Mouse (Mus musculus): Measurements from ENCODE around the gene Synpo2. TPM values are rescaled to one million over a fixed set of nuclear protein-coding genes. Genes with fewer than 3 reads are reported as not detected.

Synpo2 gene
- polyA plus RNA-seq, 1 experiment from 2014 or later: 1.4 TPM

- no peaks in the 10 kb centered on the region for H3K9me3 ChIP-seq
- H3K36me3 ChIP-seq: no peaks in the 10 kb centered on the region
- ATAC-seq (ENCODE audit: low FRiP score): no peak
- H3K4me3 ChIP-seq: no peak overlapping the region
- no peak overlapping the region for H3K4me2 ChIP-seq
- 76% methylated on average over 19 of the region's 19 CpGs for WGBS
- H3K4me1 ChIP-seq (replicated peaks): no peaks in the 10 kb centered on the region
- no peak overlapping the region for H3K27ac ChIP-seq
- no peak overlapping the region for H3K9ac ChIP-seq
- no peaks in the 10 kb centered on the region for H3K27me3 ChIP-seq
These were observed 59.3 kb downstream of the Synpo2 start for GRCm38 (mm10) chr3:123176366-123177334.

DNA sequence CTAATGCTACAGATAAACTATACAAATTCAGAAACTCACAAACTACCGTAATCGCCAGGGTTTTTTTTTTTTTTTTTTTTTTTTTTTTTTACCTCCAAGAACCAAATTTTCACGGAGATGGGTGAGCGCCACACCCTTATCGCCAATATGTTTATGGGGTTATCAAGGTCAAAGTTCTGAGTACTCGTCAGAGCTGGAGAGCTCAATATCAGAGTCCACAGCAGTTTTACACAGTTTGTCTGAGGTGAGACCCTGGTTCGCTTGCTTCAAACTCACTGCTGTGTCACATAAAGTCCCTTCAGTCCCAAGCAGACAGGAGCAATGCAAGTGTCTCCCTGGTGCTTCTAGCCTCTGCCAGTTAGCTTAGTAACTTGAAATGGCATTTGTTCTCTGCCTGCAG is 60.8 kb downstream of the Synpo2 start:
- H3K27ac ChIP-seq: no peak overlapping the region
- no peaks in the 10 kb centered on the region for H3K4me1 ChIP-seq (replicated peaks)
- H3K9ac ChIP-seq: no peak overlapping the region
- H3K27me3 ChIP-seq: no peaks in the 10 kb centered on the region
- no peak overlapping the region for H3K4me2 ChIP-seq
- 91% methylated on average over 7 of the region's 7 CpGs for WGBS
- no peaks in the 10 kb centered on the region for H3K9me3 ChIP-seq
- ATAC-seq (ENCODE audit: low FRiP score): no peak
- no peaks in the 10 kb centered on the region for H3K36me3 ChIP-seq
- no peak overlapping the region for H3K4me3 ChIP-seq

- no peaks in the 10 kb centered on the region for H3K9me3 ChIP-seq
- no peak overlapping the region for H3K9ac ChIP-seq
- no peak overlapping the region for H3K4me3 ChIP-seq
- H3K36me3 ChIP-seq: no peaks in the 10 kb centered on the region
- H3K27me3 ChIP-seq: no peaks in the 10 kb centered on the region
- no peak for ATAC-seq (ENCODE audit: low FRiP score)
- WGBS: 93% methylated on average over 8 of the region's 8 CpGs
- no peak overlapping the region for H3K4me2 ChIP-seq
- H3K27ac ChIP-seq: no peak overlapping the region
- H3K4me1 ChIP-seq (replicated peaks): no peaks in the 10 kb centered on the region
These were observed 61.6 kb downstream of the Synpo2 start for GRCm38 (mm10) chr3:123174379-123174697.

GRCm38 (mm10) chr3:123173553-123174378 is 62.2 kb downstream of the Synpo2 start:
- H3K4me1 ChIP-seq (replicated peaks): no peaks in the 10 kb centered on the region
- no peak for ATAC-seq (ENCODE audit: low FRiP score)
- no peak overlapping the region for H3K4me3 ChIP-seq
- no peaks in the 10 kb centered on the region for H3K9me3 ChIP-seq
- 81% methylated on average over 21 of the region's 21 CpGs for WGBS
- H3K27me3 ChIP-seq: no peaks in the 10 kb centered on the region
- no peak overlapping the region for H3K9ac ChIP-seq
- H3K36me3 ChIP-seq: no peaks in the 10 kb centered on the region
- H3K4me2 ChIP-seq: no peak overlapping the region
- H3K27ac ChIP-seq: no peak overlapping the region

DNA sequence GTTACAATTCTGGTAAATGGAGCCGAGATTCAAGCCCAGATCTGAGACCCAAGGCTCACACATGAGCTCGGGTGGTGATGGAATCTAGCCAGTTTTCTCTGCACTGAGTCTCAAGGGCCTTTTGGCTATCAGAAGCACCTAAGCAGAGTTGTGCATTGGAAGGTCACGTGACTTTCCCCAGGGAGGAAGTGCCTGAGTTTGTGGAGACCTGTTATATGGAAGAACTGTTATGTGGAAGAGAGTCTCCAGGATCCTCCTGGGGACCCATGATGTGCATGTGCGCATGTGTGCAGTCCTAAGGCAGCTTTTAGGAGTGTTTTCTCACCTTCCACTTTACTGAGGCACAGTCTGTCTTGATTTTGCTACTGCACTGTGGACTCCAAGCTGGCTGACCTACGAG is 63.8 kb downstream of the Synpo2 start:
- no peak for ATAC-seq (ENCODE audit: low FRiP score)
- WGBS: 84% methylated on average over 5 of the region's 5 CpGs
- no peak overlapping the region for H3K4me2 ChIP-seq
- H3K27ac ChIP-seq: no peak overlapping the region
- H3K4me1 ChIP-seq (replicated peaks): no peaks in the 10 kb centered on the region
- H3K27me3 ChIP-seq: no peaks in the 10 kb centered on the region
- H3K36me3 ChIP-seq: no peaks in the 10 kb centered on the region
- H3K4me3 ChIP-seq: no peak overlapping the region
- H3K9ac ChIP-seq: no peak overlapping the region
- no peaks in the 10 kb centered on the region for H3K9me3 ChIP-seq

DNA sequence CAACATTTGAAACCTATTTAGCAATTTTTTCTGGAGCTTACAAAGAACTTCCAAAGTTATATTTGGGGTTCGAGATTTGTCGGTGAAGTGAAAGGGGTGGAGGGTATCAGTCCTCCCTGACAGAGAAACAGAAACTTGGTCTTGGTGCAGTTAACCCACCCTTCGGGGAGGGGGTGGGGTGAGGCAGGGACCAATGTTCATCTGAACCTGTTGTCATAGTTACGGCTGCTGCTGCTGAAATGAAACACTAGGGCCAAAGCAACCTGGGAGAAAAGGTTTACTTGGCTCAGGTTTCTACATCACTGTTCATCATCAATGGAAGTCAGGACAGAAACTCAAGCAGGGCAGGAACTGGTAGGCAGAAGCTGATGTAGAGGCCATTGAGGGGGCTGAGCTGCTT is 66.6 kb downstream of the Synpo2 start:
- Histone ChIP-seq H3K4me2 (no peak overlapping the region), H3K9ac (no peak overlapping the region), H3K27me3 (no peaks in the 10 kb centered on the region), H3K9me3 (no peaks in the 10 kb centered on the region), H3K4me3 (no peak overlapping the region), H3K27ac (no peak overlapping the region), H3K4me1 (replicated peaks) (no peaks in the 10 kb centered on the region), H3K36me3 (no peaks in the 10 kb centered on the region)
- whole genome bisulfite sequencing: 72% methylated on average over 4 of the region's 4 CpGs
- ATAC-seq (ENCODE audit: low FRiP score): no peak

GRCm38 (mm10) chr3:123168815-123169214 is 67.1 kb downstream of the Synpo2 start:
- Histone ChIP-seq H3K4me2 (no peak overlapping the region), H3K9ac (no peak overlapping the region), H3K4me3 (no peak overlapping the region), H3K27me3 (no peaks in the 10 kb centered on the region), H3K27ac (no peak overlapping the region), H3K9me3 (no peaks in the 10 kb centered on the region), H3K4me1 (replicated peaks) (no peaks in the 10 kb centered on the region), H3K36me3 (no peaks in the 10 kb centered on the region)
- no peak for ATAC-seq (ENCODE audit: low FRiP score)
- 11% methylated on average over 5 of the region's 5 CpGs for WGBS

DNA sequence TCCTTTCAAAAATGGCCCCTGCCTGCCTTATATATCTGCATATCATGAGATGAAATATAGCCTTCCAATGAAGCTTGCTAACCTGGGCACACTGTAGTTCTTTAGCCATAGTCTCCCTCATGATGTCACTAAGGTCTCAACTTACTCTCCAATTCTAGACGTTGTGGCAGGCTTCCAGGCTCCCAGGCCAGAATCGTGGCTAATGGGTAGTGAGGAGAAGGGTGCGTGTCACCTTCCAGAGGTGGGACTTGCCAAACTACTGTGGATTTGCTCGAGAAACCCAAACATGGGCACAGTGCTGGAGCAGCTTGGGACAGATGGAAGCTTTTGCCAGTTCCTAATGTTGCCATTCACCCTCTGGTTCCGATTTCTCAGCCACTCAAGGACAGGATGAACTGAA is 69.5 kb downstream of the Synpo2 start:
- no peak for ATAC-seq (ENCODE audit: low FRiP score)
- Histone ChIP-seq H3K9me3 (no peaks in the 10 kb centered on the region), H3K36me3 (no peaks in the 10 kb centered on the region), H3K27me3 (no peaks in the 10 kb centered on the region), H3K9ac (no peak overlapping the region), H3K27ac (no peak overlapping the region), H3K4me3 (no peak overlapping the region), H3K4me1 (replicated peaks) (peaks cover 10% of the 10 kb centered on the region), H3K4me2 (no peak overlapping the region)
- 78% methylated on average over 5 of the region's 5 CpGs for WGBS

GRCm38 (mm10) chr3:123164183-123164582 is 71.8 kb downstream of the Synpo2 start:
- WGBS: 85% methylated on average over 1 of the region's 1 CpGs
- Histone ChIP-seq H3K4me3 (no peak overlapping the region), H3K36me3 (no peaks in the 10 kb centered on the region)

DNA sequence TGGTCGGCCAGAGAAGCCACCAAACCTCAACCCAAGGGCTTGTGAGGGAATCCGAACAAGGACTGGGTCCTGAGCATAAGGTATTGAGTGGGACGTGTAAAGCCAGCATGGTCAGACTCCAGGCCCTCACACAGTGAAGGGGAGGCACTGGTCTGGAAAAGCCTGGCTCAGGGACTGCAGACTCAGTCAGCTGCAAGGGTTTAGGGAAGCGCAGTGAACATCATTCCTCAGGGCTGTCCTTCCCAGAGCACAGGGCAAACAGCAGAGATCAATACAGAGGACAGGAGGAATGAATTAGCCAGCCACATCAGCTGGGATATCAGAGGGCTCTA is 72.8 kb downstream of the Synpo2 start:
- Histone ChIP-seq H3K9me3 (no peaks in the 10 kb centered on the region), H3K4me1 (replicated peaks) (peaks cover 10% of the 10 kb centered on the region), H3K27ac (no peak overlapping the region), H3K4me2 (no peak overlapping the region), H3K4me3 (no peak overlapping the region), H3K27me3 (no peaks in the 10 kb centered on the region), H3K9ac (no peak overlapping the region), H3K36me3 (no peaks in the 10 kb centered on the region)
- 58% methylated on average over 4 of the region's 4 CpGs for WGBS
- ATAC-seq (ENCODE audit: low FRiP score): no peak

More at GRCm38 (mm10) chr3:123164183-123164582, 71.8 kb downstream of the Synpo2 start:
- ATAC-seq (ENCODE audit: low FRiP score): no peak
- Histone ChIP-seq H3K4me2 (no peak overlapping the region), H3K27me3 (no peaks in the 10 kb centered on the region), H3K27ac (no peak overlapping the region), H3K9ac (no peak overlapping the region), H3K9me3 (no peaks in the 10 kb centered on the region), H3K4me1 (replicated peaks) (peaks cover 10% of the 10 kb centered on the region)

- no peak for ATAC-seq (ENCODE audit: low FRiP score)
- Histone ChIP-seq H3K27ac (no peak overlapping the region), H3K4me3 (no peak overlapping the region), H3K27me3 (no peaks in the 10 kb centered on the region), H3K4me2 (no peak overlapping the region), H3K4me1 (replicated peaks) (peaks cover 10% of the 10 kb centered on the region), H3K9ac (no peak overlapping the region), H3K36me3 (no peaks in the 10 kb centered on the region), H3K9me3 (no peaks in the 10 kb centered on the region)
- 49% methylated on average over 6 of the region's 6 CpGs for WGBS
These were observed 73.4 kb downstream of the Synpo2 start for GRCm38 (mm10) chr3:123162289-123163191.

GRCm38 (mm10) chr3:123160792-123161191 is 75.2 kb downstream of the Synpo2 start:
- no peak for ATAC-seq (ENCODE audit: low FRiP score)

More at GRCm38 (mm10) chr3:123160792-123161191, 75.2 kb downstream of the Synpo2 start:
- Histone ChIP-seq H3K27me3 (no peaks in the 10 kb centered on the region), H3K27ac (no peak overlapping the region), H3K4me2 (no peak overlapping the region), H3K9me3 (no peaks in the 10 kb centered on the region), H3K36me3 (no peaks in the 10 kb centered on the region), H3K4me1 (replicated peaks) (peaks cover 10% of the 10 kb centered on the region), H3K4me3 (no peak overlapping the region), H3K9ac (no peak overlapping the region)
- WGBS: 19% methylated on average over 4 of the region's 4 CpGs
